Mouse (Mus musculus) heart, postnatal 36 days (tissue): ENCODE data around the gene Naaladl1. TPM values are rescaled to one million over a fixed set of nuclear protein-coding genes. Genes with fewer than 3 reads are reported as not detected.

ENCODE experiments used
- DNase-seq, 2 experiments: peaks; one replicate each; pipeline ENCODE4 v3.0.0; 2021 to 2022
- intact Hi-C: fragments of 180-260 bp; cut with DNase I; formaldehyde crosslinking; loops from one replicate; pipeline ENCODE4 v1.15.1; 2025
- total RNA-seq, 2 experiments: library from RNA; stranded (reverse); gene quantifications; 2 replicates each; pipeline ENCODE4 v1.2.3; 2021

The Naaladl1 gene
- total RNA-seq, 2 experiments from 2014 or later = not detected

DNA sequence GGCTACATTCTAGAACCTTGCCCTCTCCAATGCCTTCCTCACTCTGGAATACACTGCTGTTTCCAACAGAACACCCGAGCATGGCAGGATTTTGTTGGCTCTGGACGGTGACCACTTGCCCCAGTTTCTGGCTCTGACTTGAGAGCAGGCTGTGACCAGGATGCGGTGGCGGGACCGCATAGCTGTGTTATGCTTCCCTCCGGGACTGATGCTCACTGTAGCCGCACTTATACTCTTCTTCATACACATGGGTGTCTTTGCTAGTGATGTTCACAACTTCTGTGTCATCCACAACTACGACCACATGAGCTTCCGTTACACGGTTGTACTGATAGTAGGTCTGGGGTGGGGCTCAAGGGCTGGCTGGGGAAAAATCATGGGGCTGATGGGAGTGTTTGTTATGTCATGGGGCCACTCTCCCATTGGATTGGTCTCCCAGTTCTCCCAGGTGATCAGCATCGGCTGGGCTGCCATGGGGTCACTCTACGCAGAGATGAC is 25.6 kb upstream of the Naaladl1 start, which contains the start of gene Tmem262:
Gene Tmem262 (plus strand): TSS at position 51 of the 498 bp plus-strand sequence.
- intact Hi-C loops = loop anchor here (5.0 kb wide), 1 partner anchor 252 kb away; the partner anchor contains the start of gene Men1
- DNase-seq = no peak

DNA sequence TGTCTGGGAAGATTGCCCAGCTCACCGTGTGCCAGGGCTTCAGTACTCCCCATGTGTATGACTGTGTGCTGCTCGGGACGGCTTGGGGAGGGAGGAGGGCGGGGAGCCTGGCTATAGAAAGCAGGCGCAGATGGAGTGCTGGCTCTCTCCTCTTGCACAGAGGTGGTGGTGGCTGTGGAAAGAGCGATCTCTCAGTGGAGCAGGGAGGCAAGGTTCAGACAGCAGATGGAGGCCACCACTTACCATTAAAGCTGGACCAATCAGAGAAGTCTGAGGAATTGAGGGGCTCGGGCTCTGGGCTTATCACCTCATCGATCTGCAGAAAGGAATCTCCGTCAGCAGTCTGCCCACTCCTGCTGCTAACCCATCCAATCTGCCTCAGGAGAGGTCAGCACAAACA is 23.4 kb upstream of the Naaladl1 start, which contains the start of gene Gm28374:
Gene Gm28374 (minus strand): TSS at position 101 of the 400 bp plus-strand sequence.
- DNase-seq = no peak
- intact Hi-C loops = no loop called here

DNA sequence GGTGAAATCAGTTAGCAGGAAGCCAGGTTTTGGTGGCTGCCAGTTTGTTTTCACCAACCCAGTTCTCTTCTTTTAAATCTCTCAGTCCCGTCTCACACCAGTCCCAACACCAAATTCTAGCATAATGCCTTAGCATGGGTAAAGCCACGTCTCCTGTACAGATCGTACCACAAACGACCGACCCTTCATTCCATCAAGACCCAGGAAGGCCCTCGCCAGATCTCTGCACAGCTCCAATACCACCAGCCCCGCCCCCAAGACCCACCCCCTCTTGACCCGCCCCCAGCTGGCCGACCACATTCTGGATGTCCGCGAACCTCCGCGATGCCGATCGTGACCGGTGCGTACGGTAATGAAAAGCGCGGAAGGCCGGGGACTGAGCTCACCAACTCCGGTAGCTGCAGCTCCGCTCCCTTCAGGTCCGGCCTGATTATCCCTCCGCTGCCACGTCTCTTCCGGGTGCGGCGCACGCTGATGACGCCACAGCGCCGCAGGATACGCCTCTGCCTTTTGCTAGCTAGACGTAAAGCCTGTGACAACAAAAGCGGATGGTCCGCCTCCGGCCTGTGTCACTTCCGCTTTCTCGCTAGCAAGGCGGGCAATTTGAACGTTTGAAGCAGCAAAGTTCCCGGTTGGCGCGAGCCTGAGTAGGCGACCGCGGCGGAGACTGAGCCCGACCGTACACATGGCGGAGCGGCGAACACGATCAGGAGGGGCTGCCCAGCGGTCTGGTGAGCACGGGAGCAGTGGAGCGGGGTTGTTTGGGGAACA is 20.9 kb upstream of the Naaladl1 start, which contains the start of the genes Zfpl1 and Cdca5:
Gene Zfpl1 (minus strand): TSS at position 479 of the 771 bp plus-strand sequence.
Gene Cdca5 (plus strand): TSS at position 506 of the 771 bp plus-strand sequence.
- intact Hi-C loops = loop anchor here (1.0 kb wide), 1 partner anchor 27 kb away; the partner anchor contains the start of genes Fau and Mrpl49
- DNase-seq = peak; percentile 95 to 98

DNA sequence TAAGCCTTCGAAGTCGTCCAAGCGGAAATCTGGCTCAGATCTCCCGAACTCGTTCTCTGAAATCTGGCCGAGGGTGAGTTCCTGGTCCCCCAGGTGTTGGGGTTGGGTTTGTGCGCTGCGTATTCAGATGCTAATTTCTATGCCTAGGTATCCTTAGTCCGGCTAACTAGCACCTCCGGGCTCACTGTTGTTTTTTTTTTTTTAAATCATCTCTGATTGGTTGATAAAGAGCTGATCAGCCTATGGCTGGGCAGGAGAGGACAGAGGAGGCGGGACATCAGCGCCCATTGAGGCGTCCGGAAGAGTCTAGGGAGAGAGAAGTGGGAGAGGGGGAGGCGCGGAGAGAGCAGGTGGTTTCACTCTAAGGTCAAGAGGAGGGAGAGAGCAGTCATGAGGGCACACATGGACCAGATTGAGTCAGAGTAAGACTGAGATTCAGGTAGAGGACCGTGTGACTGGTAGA is 20.1 kb upstream of the Naaladl1 start:
- intact Hi-C loops = no loop called here
- DNase-seq = no peak

DNA sequence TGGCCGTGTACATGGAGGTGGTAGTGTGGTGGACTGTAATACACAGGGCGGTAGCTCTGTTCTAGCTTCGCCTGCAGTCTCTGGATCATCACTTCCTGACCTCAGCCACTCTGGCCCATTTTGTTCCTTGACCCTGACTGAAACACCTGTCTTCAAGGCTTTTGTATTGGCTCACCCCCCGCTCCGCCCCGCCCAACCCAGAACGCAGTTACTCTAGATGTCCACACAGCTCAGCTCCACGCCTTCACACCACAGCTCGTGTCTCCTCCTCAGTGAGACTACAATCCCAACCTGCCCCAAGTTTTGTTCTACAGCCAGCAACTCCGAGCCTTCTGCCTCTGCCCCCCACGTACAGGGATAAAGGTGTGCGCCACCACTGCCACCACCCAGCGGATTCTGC is 16.7 kb upstream of the Naaladl1 start:
- intact Hi-C loops = no loop called here

DNA sequence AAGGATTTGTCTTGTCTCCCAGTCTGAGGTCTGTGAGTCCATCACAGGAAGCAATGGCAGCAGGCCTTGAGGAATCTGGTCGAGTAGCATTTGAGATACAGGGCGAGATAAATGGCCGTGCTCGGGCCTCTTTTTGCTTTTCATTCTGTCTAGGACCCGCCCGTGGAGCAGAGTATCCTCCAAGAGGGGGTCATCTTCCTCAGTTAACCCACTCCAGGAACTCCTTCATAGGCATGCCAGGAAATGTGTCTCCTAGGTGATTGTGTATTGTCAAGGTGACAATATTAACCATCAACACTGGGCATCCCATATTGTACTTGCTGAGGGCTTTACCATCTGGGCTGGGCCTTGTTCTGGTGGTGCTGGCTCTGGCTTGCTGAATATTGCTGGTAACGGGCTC is 11.5 kb upstream of the Naaladl1 start, which contains the start of gene AC131692.1:
Gene AC131692.1 (plus strand): TSS at position 301 of the 400 bp plus-strand sequence.
- intact Hi-C loops = no loop called here
- no peak for DNase-seq

More for the DNA sequence above, 16.7 kb upstream of the Naaladl1 start:
- no peak for DNase-seq

DNA sequence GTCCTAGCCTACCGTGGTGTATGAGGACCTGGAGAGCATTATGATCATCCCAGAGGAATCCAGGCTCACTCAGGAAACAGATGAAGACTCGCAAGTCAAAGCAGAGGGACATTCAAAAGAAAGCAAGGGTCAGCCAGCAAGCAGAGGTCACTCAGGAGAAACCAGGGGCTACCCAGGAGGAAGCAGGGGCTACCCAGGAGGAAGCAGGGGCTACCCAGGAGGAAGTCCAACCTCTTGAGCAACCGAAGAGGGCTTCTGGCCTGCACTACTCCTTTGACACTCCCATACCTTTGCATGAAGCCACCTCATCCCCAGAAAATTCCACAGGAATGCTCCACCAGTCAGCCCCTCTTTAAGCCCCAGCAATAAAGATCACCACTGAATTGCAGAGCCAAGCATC is 7.7 kb upstream of the Naaladl1 start:
- intact Hi-C loops = no loop called here

DNA sequence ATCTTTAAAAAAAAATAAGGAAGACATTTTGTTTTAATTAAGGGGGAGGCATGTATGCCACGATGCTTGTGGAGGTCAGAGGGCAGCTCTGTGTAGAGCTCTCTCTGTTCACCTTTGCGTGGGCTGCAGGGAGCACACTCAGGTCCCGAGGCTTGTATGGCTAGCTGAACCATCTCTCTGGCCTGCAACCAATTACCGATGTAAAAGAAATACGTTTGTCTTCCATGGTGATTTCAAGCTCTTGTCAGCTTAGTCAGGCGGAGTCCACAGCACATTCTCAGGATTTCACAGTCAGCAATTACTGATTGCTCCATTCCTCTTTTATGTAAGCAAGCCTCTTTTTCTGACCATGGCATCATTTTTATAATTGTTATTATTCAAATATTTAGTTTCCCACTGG is 4.4 kb upstream of the Naaladl1 start:
- DNase-seq = no peak
- intact Hi-C loops = no loop called here

More for the DNA sequence above, 7.7 kb upstream of the Naaladl1 start:
- no peak for DNase-seq

DNA sequence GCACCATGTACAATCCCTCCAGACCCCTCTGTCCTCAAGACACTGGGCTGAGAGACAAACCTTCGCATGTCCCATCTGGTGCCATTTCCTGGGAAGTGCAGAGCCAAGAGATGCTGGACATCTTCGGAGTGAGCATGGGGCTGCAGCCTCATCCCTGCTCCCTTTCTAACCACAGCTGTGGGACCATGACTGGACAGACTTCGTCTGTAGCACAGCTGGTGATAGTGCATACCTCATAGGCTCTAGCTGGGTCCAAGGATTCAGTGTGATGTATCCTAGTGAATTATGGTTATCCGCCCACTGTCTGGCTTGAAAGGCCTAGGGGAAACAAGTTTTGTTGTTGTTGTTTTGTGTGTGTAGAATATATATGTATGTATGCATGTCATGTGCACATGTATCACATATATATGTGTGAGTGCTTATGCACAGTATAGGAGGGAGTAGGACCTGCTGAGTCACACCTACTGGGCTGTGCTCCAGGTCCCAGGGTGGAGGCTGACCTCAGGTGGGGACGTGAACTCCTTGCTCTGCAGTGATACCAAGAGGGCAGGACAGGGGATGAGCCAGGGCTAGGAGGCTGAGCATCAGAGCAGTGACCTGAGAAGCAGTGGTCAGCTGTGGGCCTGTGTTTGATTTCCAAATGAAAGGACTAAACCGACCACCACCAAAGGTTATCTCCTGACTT is 3.3 kb upstream of the Naaladl1 start:
- intact Hi-C loops = no loop called here

DNA sequence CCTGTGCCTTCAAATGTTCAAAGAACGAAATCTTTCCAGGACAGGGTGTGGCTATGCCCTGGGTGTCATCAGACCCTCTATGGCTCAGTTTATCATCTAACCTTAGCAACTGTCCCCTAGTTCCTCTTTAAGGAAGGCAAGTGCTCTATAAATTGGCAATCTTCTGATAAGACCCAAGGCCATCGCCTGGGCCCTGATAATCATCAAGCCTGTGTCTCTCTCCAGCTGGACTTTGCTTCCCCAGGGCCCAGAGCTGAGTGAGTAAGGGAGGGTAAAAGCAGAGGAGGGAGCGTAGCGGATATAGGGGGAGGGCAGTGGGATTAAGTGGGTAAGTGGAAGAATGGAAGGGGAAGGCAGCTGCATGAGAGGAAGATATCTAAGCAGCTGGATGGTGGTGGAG is 1.1 kb upstream of the Naaladl1 start:
- no peak for DNase-seq
- intact Hi-C loops = no loop called here

More for the DNA sequence above, 3.3 kb upstream of the Naaladl1 start:
- DNase-seq = no peak

DNA sequence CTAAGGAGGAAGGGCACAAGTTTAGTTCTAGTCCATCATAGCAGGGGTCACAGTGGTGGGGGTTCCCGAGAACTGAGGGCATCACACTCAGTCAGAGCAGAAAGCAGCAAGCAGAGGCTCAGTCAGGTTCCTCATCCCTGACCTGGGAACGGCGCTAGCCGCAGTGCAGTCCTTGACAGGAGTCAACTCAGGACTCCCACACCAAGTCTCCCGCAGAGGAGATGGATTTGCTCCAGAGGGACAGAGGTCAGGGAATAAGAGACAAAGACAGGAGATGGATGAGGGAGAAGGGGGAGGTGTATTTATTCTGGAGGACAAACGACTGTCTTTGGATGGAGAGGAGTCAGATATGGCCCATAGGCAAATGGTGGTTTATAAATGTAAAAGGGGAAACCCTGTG is 7.5 kb downstream of the Naaladl1 start:
- no peak for DNase-seq
- intact Hi-C loops = no loop called here

DNA sequence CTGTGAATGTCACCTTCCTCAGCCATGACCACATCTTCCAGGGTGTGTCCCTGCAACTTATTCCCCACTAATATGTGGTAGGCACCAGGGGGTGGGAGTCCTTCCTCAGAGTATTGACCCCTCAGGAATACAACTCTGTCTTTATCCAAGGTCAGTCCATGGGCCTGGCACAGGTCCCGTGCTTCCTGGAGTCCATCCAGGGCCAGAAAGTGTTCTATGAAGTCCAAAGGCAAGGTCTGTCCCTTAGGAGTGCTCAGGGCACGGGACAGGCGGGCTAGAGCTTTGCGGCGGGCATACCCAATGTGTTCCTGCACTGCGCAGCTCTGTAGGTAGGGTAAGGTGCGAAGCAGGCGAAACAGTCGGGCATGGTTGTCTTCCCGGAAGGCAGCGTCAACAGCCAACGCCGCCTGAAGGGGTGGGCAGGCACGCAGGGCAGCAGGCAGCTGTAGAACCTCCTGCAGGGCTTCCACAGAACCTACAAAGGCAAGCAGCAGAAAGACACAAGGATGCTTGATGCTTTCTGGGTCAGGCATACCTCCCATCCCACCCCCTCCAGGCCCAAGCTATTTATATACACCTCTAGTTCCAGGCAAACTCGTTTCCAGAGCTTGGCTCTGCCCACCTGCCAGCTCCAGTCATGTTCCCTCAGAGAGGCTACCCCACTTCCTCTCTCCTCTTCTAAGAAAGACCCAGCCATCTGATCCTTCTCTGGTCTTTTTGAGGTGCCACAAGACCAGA is 10.7 kb downstream of the Naaladl1 start:
- DNase-seq = no peak

DNA sequence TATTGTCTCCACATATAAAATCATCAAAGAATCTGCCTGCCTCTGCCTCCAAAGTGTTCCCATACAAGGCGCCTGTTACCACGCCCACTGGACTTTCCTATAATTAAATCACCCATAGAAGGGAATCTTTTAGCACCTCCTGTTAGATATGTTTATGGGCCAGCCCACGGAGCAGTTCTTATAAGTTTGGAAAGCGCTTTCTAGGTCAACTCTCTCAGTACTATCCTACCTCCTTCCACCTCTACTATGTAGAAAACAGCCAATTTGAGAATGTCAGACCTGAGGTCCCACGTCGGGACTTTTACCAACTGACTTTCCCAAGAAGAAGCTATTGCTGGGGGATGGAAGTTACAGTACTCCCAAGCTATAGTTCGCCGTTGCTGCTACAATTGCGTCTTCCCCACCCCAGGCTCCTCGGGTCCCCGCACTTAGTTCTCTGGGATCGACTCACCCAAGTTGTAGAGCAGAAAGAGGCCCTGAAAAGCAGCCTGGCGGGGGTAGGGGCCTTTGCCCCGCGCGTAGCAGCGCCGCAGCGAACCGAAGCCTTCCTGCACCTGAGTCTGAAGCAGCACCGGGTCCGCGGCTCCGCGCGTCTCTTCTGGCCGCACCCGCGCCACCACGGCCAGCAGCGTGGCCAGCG is 11.9 kb downstream of the Naaladl1 start:
- DNase-seq = no peak
- intact Hi-C loops = no loop called here

More for the DNA sequence above, 10.7 kb downstream of the Naaladl1 start:
- intact Hi-C loops = no loop called here

DNA sequence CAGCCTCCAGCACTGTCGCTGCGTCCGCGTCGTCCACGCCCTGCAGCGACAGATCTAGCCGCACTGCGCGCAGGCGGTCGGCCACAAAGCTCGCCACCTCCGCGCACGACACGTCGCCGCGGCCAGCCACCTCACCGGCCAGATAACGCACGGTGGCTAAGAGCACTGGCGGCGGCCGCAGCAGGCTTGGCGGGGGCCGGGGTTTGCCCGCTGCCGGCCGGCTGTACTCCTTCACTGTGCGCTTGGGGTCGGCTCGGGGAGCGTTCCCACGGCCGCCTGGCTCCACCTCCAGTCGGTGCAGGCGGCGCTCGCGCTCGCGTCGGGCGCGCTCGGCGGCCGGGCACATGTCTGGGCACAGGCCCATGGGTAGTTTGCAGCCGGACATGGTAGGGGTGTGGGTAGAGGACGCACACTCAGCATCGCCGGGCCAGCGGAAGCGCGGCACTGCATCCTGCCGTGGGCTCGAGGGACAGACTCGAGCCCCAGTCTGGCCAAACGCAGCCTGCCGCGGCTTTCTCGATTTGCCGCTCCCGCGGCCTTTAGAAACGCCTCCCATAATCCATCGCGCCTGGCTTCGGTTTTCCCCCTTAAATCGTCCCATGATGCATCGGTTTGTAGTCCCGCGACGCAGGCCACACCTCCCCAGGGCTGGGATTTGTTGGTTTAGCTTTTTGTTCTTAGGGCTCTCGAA is 12.5 kb downstream of the Naaladl1 start, which contains the start of gene Sac3d1:
Gene Sac3d1 (minus strand): TSS at position 665 of the 691 bp plus-strand sequence.
- peak; percentile 84 to 89 for DNase-seq
- intact Hi-C loops = no loop called here

DNA sequence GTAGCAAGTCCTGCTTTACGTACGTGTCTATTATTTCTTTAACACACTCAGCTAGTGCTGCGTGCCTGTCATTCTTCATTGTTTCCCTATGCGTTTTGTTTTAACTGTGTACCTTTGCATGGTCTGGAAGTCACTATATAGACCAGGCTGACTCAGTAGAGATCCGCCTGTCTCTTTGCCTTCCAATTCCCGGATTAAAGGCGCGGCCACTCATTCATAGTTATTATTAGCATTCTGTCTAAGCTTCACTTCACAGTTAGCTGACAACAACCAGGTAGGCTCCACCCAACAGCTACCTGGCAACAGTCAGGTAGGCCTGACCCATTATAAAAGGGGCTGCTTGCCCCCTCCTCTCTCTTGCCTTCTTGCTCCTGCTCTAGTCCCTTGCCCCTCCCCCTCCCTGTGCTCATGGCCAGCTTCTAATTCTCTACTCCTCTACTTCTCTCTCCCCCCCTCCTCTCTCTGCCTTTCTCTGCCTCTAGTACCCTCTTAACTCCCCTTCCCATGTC is 13.1 kb downstream of the Naaladl1 start:
- intact Hi-C loops = no loop called here
- DNase-seq = no peak

DNA sequence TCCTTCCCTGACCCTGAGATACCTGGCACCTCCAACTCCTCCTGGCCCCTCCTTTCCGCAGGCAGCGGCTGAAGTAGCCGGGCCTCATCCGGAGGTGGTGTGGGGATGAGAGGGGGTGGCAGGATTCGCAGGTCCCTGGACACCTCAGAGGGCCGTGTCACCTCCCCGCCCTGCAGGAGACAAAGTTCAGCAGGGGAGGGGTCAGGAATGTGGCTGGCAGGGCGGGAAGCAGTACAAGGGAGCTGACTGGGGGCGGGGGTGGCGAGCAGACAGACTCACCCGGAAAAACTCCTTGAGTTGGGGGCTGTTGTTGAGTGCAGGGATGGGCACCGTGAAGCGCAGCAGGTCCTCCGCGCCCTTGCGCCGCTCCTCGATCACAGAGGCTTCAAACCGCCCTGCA is 16.2 kb downstream of the Naaladl1 start:
- DNase-seq = no peak

DNA sequence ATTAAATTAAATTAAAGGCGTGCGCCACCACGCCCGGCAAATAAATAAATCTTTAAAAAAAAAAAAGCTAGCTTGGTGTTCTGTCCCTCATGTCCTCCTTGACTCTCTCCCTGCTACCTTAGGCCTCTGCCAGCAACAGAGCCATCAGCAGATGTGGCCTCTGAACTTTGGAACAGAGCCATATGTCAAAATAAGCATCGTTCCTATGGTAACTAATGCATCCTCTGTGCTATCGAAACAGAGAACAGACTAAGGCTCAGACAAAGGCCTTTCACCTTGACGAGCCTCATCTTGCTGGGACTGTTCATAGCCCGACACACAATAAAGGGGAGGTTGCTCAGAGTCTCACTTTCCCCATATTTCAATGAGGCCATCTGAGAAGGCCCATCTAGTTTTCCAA is 17.7 kb downstream of the Naaladl1 start:
- DNase-seq = no peak
- intact Hi-C loops = no loop called here

More for the DNA sequence above, 16.2 kb downstream of the Naaladl1 start:
- intact Hi-C loops = no loop called here

DNA sequence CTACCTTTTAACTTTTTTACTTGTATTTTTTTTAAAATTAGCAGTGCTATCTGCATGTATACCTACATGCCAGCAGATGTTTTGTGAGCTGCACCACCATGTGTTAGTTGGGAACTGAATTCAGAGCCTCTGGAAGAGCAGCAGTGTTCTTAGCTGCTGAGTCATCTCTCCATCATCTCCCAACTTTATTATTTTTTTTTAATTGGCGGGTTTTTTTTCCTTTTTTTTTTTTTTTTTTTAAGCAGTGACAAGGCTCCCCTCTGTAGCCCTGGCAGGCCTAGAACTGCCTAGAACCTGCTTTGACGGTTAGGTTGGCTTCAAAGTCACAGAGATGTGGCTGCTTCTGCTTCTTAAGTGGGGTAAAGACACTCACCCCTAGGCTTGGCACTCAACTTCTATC is 19.3 kb downstream of the Naaladl1 start:
- no peak for DNase-seq
- intact Hi-C loops = loop anchor here (5.0 kb wide), 1 partner anchor 78 kb away; the partner anchor contains the start of gene Syvn1

DNA sequence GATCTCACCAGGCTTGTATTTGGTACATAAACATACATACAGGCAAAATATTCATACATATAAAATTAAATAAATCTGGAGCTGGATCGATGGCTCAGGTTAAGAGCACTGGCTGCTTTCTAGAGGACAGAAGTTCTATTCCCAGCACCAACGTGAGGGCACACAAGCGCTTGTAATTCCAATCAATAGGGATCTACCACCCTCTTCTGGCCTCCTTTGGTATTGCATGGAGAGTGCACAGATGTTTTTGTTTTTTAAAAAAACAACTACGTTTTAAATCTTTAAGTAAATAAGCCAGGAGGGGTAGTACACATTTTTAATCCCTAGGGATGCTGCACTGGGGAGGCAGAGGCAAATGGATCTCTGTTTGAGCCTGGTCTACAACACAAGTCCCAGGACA is 20.7 kb downstream of the Naaladl1 start:
- peak; percentile 54 to 73 for DNase-seq
- intact Hi-C loops = loop anchor here (2.0 to 5.0 kb wide), 2 partner anchors 79 to 161 kb away; partner anchors contain the start of genes Pola2 and Syvn1
